Mouse (Mus musculus) forelimb bud, embryonic 11.5 days (tissue): Measurements from ENCODE around the gene Tex44.

Experiments
- DNase-seq: peaks from one replicate; pipeline ENCODE4 v3.0.0-alpha.2; 2012; ENCODE audit warnings: low read depth, low spot score

The Tex44 gene

DNA sequence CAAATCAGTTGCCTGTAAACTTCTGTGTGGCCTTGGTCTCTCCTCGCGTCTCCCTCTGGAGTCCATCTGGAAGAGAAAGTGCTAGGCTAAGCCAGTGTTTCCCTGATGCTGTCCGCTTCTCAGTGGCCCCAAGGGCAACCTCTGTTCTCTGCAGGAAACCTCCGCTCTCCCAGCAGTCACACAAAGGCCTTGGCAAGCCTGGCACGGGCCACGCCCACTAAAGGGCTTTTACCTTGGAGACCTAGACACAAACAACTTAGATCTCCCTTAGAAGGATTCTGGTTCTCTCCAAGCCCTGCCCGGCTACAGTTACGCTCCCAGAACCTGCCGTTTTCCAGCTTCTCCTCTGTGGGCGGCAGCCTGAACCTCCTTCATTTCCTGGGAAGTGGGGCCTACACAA is 5.1 kb upstream of the Tex44 start:
- DNase-seq: no peak

DNA sequence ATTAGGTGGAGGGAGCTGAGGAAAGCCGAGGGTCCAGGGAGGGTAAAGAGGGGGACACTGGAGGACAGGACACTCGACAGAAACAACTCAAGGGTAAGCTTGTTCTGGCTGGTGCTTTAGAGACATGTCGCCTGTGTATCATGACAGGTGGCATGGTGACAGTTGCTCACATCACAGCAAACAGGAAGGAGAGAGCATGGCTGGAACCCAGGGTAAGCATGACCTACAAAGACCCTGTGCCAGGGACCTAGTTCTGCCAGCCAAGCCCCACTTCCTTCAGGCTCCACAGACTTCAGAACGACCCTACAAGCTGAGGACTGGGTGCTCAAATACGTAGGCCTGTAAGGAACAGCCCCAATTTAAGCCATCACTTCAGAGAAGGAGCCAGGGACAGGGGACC is 2.2 kb upstream of the Tex44 start:
- DNase-seq: no peak

DNA sequence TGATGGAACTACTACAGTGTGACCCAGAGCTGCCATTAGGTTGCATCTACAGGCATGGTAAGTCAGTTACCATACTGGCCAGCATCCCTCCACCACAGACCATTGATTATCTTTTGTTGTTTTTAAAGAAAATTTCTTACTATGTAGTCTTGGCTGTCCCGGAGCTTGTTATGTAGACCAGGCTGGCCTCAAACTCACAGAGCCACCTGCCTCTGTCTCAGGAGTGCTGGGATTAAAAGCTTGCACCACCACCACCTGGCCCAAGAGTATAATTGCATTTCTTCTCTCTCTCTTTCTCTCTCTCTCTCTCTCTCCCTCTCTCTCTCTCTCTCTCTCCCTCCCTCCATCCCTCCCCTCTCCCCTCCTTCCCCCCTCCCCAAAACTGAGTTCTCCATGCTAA is 1.8 kb upstream of the Tex44 start:
- no peak for DNase-seq

DNA sequence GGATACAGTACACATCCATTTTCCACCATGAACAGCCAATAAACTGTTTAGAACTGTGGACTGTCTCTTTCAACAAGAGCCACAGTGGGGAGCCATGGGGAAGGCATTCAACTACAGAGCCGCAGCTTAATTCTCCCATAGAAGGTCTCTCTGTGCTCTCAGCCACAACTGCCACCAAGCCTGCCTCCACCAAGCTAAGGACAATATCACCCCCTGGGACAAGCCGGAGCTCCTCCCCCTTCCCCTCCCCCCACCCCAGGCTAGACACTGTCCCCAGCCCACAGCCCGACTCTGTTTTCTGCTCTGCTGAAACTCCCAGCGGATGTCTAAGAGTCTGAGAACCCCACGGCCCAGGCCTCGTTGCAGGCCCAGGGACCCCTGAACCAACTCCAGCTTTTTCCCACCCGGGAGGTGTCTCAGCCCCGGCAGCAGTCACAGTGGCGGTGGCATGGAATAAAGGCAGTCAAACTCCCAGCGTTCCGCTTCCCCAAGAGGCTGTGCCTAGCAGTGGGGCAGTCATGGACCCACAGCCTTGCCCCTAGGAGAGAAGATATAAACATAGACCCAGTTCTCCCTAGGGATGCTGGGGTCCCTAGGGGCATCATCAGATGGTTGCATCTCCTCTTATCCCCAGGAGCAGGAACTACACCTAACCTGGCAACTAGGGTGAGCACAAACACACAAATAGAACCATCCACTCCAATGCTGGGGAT is 1.1 kb upstream of the Tex44 start:
- DNase-seq: no peak

DNA sequence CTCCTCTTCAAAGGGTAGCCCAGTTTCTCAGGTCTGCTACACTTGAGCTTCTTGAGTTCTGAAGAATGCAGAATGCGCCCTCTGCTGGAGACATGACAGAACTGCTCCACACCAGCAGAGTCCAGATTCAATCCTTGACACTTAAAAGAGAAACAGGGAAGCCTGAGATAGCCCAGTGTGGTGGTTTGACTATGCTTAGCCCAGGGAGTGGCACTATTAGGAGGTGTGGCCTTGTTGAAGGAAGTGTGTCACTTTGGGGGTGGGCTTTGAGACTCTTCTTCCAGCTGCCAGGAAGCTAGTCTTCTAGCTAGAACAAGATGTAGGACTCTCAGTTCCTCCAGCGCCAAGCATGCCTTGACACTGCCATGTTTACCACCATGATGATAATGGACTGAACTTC is 3.9 kb downstream of the Tex44 start:
- peak; percentile 85 for DNase-seq

DNA sequence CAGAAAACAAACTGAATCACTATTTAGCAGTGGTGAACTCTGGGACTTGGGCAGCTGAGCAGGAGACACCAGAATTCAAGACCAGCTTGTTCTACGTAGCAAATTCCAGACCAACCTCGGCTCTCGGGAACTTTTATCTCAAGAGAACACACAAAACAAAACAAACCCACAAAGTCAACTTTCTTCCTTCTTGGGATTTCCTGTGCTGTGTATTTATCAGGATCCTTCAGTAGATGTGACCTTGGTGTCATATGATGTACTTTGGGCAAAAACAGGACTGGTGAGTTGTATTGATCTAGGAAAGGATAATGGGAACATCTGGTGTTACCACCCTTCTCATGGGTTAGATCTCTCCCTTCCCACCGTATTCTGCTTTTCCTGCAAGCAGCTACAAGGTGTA is 6.6 kb downstream of the Tex44 start:
- DNase-seq: no peak

DNA sequence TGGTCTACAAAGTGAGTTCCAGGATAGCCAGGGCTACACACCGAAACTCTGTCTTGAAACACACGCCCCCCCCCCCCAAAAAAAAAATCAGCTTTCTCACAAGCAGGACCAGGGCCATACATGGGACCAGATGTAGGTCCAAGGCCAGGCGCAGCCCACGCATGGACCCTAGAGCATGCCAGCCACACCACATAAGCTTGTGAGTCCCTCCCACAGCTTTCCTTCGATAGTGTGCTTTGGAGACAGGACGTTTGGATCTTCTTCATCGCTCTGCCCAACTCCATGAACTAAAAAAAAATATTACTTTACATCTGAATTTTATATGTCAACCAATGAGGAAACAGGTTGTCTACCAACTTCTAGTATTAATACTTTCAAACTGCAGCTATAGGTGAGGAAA is 7.2 kb downstream of the Tex44 start:
- DNase-seq: no peak

DNA sequence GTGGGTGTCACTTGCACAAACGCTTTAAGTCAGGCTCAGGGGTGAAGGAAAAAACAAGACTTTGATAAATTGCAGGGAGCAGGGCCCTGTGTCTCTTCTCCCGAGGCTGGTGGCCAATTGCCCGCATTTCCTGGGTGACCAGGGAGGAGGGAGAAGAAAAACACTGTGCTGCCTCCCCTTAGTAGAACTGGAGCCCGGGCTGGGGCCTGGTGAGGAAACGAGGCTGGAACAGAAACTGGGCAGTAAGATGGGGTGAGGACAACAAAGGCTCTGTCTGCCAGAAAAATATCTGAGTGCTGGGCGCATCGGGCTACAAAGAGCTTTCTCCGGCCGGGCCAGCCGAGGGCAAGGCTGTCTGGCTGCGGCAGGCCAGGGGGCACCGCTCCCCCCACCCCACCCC is 7.9 kb downstream of the Tex44 start:
- no peak for DNase-seq

DNA sequence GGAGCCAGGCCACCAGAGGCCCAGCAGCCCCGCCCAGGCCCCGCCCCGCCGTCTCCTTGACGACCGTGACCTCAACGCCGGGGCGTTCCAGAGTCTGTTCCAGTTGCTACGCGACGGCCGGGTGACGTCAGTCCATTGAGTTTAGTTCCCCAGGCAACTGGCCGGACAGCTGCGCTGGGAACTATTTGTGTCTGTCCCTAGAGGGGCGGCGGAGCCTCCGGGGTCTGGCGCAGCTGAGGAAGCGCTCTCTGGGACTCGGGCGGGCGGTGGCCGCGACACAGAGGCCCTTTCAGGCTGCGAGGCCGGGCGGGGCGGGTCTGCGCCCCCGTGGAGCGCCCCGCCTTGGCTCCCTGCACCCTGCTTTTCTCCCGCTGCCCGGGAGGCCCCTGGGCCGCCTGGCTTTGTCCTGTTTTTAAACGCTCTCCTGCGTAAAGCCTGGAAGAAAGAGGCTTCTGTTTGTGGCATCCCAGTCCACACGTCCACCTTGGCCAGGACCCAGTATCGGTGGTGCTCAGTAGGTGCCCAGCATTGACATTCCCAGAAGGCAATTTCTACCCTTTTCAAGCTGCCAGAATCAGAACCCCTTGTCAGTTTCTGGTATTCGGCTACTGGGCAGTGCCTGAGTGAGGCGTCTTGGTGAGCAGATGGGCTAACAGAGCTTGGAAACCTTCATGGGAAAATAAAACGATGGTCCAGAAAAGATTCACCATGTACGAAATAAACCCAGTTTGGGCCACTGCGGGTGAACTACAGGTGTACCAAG is 8.5 kb downstream of the Tex44 start:
- DNase-seq: peak; percentile 99

DNA sequence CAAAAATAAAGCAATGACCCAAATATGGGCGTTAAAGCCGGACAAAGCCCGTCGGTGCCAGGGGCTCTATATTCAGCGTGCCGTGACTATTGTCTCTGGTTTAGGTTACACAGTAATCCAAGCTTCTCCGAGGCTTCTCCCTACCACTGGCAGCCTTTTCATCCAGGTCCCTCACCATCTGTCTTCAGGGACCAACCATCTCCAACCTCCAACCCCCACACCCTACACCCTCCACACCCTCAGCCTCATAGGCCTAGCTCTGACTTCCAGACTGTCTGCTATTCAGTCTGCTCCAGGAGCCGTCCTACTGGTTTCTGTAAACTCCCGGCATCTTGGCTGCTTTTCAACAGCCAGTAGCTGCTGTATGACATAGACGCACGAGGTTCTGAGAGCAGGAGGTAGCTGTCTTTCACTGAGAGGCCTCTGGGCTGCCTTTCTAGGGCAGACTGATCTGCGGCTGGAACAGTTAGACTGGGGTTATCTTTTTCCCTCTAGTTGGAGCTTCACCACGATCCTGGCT is 9.2 kb downstream of the Tex44 start:
- DNase-seq: no peak

DNA sequence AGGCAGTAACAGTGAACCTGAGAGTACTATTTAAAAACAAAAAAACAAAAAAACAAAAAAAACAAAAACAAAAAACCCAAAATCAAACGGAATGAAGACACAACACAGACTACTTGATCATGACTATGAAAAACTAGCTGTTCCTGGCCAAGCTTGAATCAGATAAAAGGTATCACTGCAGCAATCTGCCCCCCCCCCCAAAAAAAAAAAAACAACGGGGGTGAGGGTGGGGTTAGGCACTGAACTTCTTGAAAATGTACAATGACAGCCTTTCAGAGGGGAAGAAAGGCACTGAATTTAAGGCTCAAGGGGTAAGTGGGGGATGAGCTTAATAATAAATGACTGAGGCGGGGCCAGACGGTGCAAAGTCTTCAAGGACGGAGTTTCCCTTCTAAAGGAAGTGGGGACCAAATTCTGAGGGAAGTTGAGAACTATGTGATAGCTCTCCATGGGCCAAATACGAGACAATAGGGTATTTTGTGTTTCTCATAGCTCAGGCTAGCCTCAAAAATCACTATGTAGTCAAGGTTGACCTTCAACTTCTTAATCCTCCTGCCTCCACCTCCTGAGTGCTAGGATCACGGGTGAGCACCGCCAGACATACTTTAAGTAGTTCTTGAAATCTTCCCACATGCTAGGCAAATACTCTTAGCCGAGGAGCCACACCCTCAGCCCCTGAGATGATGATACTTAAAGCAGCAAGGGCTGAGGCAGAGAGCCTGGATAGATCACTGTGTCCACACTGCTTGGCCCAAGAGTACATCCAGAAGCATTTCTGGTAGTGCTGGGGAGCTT is 11.3 kb downstream of the Tex44 start:
- no peak for DNase-seq

DNA sequence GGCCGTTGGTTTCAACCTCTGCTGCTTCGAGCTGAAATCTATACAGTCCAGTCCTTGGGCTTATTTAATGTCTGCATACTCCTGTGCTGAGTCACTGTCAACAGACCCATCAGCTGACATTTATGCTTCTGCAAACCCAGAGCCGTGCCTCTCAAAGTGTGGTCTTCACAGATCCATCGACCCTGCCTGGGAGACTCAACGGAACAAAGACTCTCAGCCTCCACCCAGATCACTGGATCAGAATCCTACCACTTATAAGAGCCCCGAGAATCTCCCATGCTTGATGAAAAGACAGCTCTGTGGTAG is 11.8 kb downstream of the Tex44 start:
- DNase-seq: no peak

DNA sequence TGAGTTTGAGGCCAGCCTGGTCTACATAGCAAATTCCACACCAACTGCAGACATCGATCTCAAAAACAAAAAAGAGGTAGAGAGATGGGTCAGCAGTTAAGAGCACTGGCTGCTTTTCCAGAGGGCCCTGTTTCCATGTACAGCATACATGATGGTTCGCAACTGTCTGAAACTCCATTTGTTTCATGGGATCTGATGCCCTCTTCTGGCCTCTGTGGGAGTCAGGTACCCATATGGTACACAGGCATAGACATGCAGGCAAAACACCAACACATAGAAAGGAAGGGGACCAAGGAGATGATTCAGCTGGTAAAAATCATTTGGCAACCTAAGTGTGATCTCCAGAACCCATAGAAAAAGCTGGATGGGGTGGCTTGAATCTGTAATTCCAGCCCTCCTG is 12.4 kb downstream of the Tex44 start:
- no peak for DNase-seq

DNA sequence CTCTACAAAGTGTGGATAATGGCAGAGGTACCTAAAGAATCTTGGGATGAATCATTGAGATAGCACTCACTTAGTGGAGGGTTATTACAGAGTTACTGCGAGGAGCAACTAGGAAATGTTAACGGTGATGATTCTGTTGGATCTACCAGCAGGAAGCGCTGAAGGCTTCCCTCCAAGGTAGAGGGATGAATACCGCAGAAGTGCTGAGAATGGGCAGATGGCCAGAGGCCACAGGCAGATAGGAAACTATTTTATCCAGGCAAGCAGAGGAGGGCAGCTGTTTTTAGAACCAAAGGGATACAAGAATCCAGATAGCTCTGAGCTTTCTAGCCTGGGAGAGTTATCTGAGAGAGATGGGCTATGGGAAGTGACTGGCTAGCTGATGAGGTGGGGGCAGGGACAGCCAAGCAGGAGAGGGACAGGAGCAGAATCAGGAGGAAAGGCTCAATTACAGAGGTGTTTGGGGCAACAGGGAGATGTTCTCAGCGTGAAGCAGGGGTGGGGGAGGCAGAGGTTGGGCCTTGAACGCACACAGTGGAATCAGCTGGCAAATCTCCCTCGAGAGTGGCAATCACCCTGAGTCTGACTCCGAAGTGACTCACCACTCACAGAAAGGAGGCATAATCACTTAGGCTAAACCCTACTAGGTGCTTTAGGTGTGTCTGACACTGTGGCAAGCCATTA is 13.5 kb downstream of the Tex44 start:
- no peak for DNase-seq

DNA sequence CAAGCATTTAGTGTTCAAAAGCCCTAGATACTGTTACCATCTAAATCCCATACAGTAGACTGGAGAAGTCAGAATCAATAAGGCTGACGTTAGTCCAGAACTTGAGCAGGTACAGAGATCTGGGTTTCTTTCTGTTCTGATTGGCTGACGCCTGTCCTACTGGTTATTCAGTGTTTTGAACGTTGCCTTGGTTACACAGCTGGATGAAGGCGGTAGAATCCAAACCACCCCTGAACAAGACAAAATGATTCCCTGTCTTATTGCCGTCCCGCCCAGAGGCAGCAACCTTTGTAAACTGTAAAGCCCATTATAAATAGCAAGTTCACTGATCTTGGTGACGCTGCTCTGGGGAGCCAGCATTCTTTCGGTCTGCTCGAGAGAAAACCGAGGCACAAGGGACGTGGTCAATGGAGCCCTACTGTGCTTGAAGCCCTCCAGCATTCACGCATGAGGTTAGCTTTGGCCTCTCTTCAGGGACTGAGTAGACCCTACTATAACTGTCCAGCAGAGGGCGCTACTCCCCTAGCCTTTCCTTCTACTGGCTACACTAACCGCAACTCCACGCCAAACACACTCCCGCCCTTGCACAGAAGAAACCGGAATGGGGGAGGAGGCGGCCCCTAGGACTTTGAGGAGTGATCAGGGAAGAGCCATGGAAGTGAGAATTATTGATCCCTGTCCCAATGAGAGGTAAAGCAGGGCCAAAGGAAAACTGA is 14.2 kb downstream of the Tex44 start:
- peak; percentile 96 for DNase-seq

DNA sequence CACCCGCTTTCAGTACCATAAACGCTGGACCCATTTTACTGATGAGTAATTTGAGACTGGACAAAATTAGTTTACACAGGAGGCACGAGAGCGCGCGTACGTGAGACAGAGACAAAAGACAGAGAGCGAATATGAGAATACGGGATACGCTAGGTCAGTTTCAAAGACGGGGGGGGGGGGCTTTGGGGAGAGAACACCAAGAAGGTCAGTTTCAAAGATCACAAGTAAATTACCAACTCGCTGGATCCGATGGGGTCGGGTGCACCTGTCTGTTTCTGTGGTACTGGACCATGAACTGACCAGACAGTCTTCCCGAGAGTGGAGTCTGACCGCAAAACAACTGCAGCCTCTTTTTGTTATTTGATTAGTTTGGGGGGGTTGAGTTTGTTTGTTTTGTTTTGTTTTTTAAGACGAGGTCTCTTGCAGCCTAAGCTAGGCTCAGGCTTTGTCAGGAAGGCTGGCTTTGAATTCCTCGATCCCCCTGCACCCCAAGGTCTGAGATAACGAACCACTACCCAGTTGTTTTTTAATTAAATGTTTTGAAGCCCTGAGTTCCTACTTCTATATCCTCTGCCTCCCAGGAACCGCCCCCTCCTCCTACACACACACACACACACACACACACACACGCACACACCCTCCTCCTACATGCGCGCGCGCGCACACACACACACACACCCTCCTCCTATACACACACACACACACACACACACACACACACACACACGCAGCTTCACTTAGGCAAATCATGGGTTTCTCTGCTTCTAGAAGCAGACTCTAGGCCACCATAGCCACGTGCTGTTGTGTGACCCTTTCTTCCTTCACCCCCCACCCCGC is 15.0 kb downstream of the Tex44 start:
- peak; percentile 72 for DNase-seq

DNA sequence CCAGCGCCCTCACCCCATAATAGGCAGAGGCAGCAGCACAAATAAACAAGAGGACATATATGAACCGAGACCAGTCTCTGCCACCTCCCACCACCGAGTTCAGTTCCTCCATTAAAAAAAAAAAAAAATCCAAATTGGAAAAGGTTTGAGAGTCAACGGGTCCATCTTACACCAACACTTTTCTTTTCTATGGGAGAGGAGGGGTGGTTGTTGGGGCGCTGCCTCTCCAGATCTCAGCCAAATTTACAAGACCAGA is 15.5 kb downstream of the Tex44 start:
- no peak for DNase-seq

DNA sequence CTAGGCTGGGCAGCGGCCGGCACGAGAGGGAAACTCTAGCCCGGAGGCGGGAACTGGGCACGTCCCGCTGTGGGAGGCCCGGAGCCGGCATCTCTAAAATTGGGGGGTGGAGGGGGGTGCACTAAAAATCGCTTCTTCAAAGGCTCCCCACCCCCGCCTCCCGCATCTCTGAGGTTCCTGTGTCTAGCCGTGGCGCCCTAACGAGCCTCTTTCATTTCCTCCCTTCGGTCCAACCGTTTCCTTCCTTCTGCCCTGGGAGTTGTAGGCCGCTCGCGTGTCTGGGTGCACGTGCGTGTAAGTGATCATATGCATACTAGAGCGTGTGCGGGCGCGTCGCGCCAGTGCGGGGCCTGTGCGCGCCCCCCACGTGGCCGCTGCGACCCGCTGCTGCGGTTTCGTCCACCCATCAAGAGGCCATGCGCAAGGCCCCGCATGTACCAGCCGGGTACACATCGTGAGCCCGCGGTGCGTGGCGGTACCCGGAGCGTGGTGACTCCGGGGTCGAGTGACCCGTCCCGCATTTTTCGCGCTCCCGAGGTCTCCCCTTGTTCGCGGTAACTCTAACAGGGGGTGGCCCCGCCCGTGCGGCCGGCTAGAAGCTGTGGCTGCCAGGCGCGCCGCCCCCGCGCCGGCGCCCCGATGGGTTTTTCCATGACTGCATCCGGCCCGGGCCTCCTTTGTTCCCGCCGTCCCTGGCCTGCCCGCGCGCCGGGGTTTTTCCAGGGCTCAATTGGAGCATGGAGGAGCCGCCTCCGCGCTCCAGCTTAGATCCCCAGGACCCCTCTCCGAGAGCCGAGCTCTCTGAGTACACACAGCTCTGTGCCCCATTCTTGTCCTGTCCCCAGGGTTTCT is 16.1 kb downstream of the Tex44 start:
- peak; percentile 86 for DNase-seq

DNA sequence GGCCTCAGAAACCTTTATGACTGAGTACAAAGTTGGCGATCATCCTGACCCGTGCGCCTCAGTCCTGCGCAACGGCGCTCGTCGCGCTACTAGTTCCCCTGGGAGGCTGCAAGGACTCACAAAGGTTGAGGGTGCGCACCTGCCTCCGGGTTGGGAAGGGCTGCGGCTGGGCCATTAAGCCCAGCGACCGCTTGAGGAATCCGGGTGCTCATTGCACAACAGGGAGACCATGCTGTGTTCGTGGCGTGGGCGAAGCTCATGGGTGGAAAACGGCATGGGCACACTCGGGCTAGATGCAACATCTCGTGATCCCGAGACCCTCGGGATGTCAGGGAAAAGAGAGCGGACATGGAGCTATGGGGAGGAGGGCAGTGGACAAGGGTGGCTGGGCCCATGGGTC is 16.7 kb downstream of the Tex44 start:
- no peak for DNase-seq
